Mouse (Mus musculus) adrenal gland, adult 2 months (tissue): ENCODE results near the gene Fabp7. TPM values are rescaled to one million over a fixed set of nuclear protein-coding genes. Genes with fewer than 3 reads are reported as not detected.

Source experiments
- DNase-seq: peaks from one replicate; pipeline ENCODE4 v3.0.0; 2021
- long read RNA-seq: library from polyadenylated mRNA; stranded (forward); transcript quantifications from one replicate; pipeline ENCODE4 v2.0.0, GENCODE M21; 2021
- polyA plus RNA-seq: library from polyadenylated mRNA; depleted of rRNA; stranded (reverse); fragments of >200 nt; gene quantifications from 2 replicates; pipeline ENCODE4 v1.2.3, GENCODE M21; 2012; rRNA removed
- total RNA-seq, 2 experiments: library from RNA; stranded (reverse); gene quantifications; 2 replicates each; pipeline ENCODE4 v1.2.3; 2021

Gene Fabp7
- under 1 TPM; 0.75 to 0.90 TPM for total RNA-seq
- 0.25 TPM in 1 of 2 replicates, not detected in the other for polyA plus RNA-seq
- long read RNA-seq = 0 reads

DNA sequence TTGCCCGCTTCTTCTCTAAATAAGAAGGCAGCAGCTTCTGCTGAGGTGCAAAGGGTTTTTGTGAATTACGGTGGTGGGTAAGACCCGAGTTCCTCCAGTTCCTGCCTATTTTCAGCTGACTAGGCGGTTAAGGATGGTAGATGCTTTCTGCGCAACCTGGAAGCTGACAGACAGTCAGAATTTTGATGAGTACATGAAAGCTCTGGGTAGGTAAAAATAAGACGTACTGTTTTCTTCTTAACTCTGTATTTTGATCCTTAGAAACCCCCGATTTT, at the start of gene Fabp7:
Gene Fabp7, plus strand, starts transcription at position 6 of the 275 bp plus-strand sequence.
- DNase-seq = no peak

DNA sequence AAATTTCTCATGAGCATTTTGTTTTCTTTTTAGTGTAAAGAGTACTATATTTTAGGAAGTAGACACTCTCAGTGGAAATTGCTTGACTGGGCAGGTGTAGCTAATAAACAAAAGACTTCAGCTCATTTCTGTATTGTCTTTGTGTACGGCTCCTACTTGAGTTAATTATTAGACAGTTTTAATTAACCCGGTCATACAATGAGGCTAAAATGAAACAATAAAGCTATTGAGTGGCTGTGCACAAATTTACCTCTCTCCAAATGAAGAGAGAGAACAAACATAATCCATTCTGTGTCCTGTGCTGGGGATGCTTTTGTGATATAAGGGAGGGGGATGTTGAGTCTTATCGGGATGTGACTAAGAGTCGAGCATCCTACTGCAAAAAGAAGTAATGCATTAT, 43.9 kb upstream of the Fabp7 start:
- DNase-seq = no peak

DNA sequence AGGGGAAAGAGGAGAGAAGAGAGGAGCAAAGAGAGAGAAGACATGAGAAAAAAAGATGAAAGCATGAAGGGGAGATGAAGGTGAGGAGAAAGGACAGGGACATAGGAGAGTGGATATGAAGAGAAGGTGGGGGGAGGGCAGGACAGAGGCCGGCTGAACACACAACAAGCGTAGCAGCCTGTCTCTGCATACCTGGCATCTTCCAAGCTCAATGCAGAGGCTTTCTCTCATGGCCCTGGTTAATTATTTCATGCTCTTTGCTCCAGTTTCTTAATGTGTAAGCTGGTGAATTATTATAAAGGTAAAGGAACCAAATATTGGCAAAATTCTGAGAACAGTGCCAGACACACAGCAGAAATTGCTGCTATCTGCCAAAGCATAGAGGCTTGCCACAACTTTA, 43.3 kb upstream of the Fabp7 start:
- no peak for DNase-seq

DNA sequence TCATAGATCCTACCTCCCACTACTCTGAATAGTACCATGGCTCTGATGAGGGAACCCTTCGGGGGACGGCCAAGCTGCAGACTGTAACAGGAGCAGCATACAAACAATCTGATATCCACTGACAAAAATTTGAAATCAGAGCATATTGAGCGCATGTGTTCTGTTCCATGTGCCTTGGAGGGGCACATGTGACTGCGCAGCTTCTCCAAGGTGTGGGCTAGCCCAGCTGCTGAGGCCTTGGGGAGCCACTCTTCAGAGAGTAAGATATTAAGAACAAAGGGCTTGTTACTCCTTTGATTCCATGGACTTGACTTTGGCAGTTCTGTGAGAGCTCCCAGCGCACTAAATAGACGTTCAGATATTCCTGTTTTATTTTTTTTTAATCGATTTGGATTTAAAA, 41.6 kb upstream of the Fabp7 start:
- no peak for DNase-seq

DNA sequence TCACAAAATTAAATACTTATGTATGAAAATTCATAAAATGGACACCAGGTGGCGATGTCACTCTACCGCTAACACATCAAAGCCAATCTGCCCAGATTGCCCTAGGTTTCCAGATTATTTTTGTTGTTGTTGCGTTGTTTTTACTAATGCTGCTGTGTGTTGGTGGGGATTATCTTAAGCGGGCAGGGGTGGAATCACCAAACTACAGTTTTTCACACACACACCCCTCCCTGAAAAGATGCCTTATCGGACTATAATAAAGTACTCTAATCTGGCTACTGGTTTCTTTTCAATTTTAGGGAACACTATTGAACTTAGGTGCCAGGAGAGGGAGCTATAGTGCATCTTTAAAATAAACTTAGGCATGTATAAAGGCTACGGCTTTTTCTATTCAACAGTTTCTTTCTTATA, 41.1 kb upstream of the Fabp7 start:
- DNase-seq = peak; percentile 31

DNA sequence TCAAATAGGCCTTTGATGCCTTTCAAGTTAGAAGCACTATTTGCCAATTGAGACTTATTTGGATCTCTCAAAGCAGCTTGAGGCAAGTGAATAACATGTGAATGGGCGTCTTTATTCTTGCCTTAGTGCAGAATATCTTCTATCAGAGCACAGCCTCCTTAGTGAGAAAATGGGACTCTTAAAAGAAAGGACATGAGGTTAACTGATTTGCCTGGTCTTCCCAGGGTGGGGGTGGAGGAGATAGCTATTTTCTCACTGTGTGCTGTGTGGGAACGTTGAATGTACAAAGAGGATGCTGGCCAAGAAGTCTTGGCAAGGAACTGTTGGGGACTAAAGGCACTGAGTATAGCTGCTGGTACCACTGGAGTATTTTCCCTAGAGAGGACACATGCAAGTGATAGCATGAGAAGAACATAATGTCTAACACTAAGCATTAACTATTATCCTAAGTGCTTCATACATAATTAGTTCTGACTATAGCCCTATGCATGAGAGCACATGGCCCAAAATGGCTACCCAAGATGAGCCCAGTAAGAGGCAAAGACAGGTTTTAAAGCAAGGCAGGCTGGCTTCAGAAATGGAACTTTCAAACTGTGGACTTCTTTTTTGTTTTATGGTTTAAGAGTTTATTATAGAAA, 40.4 kb upstream of the Fabp7 start:
- no peak for DNase-seq

DNA sequence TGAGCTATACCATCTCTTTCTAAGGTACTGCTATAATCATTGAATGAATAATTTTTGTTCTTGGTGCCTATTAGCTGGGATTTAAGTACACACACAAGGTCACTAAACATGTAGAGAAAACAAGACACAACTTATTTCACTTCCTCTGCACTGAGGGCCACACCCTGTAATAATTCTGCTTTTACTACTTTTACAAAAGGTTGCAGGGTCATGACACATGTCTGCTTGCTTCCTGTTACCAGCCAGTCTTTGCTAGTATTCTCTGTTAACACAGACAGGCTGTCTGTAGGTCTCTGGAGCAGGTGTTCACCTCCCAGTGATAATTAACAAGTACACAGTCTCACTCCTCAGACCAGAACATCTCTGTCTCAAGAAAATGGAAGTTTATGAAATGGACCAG, 39.2 kb upstream of the Fabp7 start:
- no peak for DNase-seq

DNA sequence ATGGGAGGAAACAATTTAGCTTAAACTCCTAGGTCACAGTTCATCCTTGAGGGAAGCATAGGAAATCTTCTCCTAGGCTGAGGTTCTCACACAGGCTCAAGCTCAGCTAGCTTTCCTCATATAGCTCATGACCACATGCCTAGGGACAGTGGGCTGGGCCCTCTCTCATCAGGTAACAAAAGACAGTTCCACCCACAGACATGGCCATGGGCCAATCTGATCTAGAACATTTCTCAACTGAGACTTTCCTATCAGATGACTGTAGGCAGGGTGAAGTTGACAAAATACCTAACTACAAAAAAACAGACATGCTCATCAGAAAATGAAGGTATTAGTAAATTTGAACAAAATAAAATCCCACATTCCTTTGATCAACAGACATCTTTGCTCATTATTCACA, 37.6 kb upstream of the Fabp7 start:
- no peak for DNase-seq

DNA sequence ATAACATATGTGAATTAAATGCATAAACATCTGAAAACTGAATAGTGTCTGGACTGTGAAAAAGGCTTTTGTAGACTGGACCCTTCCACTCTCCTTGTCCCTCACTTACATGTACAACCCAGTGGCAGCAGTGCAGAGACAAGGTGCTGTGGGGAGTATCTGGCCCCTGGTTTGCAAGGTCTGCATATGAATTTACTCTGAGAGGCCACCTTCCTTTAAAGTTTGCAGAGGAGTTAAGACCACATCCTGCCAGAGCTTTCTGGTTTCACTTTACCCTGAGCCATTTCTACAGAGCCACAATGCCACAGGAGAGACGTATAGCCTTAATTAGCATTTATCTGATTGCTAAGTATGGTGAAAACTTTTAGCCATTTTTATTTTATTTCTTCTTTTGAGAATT, 31.3 kb upstream of the Fabp7 start:
- no peak for DNase-seq

DNA sequence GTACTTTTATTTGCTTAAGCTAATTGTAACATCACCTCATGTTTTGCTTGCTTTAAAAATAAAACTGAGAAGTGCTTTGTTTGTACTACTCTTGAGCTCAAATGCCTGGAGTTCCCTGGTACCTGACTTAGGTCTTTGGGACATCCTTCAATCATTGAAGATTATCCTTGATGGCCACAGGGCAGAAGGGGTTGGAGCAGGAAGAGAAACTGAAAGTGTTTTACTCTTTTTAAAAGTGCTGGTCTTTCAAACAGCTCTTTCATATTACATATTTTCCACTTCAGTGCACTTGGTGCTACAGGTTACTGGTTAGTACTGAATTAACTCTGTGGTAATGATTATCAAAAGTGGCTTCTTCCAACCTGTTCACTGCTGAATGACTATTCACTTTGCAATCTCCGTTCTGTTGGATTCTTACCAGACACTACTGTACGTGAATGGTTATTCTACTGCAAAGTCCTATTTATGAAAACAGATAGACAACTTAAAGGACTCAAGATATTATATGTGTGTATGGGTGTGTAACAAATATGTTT, 29.4 kb upstream of the Fabp7 start:
- no peak for DNase-seq

DNA sequence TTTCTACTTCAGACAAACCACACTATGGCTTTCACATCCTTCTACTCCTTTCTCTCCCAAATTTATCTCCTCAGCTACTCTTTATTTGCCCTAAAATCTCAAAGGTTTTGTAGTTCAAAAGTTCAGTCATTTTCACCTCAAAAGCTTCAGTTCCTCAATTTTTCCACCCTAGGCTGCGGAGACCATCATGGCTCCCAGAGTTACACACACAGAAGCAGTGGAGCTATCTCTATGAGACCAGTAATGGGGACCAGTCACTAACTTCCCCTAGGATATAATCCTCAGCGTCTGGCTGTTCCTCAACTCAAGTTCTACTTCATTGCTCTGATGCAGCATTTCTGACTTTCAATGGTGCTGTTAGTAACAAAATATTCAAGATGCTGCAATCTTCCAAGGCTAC, 25.7 kb upstream of the Fabp7 start:
- DNase-seq = no peak

DNA sequence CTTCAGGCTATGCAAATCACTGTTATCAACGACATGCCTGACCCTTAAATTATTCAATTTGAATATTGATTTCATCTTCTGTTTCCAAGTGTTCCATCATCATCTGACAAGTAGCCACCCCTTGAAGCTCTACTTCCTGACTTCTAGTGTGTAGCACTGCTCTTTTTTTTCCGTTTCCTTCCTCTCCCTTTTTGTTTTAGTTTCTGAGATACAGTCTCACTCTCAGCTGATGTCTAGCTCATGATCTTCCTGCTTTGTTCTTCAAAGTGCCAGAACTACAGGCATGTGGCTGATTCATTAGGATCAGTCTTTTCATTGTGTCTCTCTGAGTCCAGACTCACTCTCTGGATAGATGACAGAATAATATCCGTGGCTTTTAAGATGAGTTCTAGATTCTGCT, 24.0 kb upstream of the Fabp7 start:
- no peak for DNase-seq

DNA sequence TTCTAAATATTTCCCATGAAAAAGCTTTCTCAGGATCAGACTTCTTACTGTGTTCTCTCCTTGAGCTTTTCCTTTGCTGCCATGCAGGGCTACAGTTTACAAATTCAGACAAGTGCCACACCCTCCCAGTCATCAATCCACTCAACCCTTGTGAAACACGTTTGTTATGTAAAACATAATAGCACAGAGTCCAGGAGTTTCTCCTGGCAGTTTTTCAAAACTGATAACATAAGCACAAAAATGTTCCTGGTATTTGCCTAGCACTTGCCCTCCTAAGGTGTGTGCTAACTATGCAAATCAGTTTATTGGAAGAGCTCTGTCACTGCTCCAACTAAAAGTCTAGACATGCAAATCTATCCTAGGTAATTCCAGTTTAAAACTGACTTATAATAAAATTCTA, 21.6 kb upstream of the Fabp7 start:
- no peak for DNase-seq

DNA sequence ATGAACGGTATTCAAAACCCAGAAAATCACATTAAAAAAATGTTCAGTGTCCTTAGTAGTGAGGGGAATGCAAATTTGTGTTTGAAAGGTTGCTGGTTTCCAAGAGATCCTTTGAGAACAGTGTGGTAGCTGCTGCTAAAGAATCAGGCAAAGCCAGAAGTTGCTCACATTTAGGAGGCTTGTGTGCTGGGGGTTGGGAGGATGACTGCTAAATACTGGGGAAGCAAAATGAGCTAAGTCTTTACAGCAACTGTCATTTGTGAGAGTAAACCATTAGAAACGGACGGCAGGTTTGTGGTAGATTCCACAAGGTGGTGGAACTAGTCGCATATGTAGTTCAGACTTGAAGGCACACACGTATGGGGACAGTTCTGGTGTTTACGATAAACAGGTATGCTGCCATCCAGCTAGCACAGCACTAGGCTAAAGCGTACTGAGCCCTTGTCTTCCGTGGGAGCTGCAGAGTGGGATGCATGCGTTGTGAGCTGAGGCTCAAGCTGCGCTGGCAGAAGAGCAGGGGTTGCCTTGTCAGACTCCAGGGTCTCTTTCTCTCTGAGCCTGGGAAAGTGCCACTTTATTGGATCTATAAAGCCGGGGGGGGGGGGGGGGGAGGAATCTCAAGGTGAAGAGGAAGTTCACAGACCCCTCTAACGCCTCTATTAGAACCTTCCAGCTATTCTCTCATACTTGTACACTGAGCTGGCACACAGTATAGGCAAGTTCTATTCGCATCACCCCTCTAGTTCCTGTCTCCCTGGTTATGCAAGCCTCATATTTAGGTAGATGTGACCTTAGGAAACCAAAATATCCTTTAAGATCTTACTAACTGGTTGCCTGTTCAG, 1.2 kb upstream of the Fabp7 start:
- DNase-seq = no peak

DNA sequence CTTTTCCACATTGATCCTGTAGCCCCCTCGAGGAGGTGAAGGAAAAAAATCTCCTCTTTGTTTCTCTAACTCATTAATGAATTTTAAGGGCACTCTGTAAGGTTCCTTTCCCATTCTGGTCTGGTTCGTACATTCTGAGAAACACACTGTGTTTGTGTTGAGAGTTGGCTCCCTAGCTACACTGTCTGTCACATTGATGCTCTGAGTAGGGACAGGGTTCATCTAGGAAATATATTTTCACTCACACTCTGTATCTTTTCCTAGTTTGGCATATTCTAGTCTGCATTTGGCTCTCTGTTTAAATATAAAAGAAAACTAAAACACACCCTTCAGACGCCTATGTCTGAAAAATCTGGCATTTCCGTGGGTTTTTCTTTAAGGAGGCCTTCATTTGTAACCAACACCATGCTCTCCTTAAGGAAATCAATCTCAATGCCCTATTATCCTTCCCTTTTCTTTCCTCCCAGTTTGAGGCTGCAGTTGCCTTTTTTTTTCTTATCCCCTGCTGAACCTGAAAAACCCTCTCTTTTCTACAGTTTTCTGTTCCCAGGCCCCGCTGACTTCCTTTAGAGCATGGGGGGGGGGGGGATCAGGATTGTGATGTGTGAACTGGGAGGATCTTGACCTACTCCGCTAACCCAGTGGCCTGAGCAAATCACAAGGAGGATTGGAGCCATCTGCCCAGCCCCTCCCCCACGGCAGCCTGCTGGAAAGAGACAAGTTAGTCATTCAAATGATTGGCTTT, 378 bp upstream of the Fabp7 start:
- DNase-seq = peak; percentile 79

DNA sequence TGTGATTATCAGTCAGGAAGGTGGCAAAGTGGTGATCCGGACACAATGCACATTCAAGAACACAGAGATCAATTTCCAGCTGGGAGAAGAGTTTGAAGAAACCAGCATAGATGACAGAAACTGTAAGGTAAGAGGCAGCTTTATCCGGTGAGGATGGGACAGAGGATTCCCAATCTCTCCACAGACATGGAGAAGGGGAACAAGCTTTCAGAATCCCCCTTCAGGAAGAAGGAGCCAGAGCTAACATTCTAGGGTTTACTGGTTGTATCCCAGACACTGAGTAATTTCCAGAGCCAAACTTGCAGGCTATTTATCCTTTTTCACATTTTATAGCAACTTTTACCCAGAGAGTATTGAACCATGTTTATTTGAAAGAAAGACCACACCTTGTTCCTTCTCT, 871 bp downstream of the Fabp7 start:
- no peak for DNase-seq

DNA sequence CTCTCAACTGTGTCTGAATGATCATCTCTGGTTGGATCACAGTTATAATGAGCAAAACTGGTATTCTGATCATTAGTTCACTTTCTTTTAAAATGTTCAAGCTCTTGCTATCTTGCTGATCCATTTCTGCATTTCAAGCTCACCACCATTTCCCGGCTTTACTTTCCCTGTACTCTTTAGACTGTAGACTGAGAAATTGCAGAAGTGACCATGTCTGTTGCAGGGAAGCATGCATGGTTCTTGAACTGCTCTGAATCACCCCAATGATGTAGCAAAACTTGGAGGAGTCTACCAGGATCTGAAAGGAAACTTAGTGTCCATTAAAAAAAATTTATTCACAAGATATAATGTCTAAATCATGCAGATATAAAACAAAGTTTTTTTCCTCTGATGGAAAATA, 8.3 kb downstream of the Fabp7 start:
- DNase-seq = no peak

DNA sequence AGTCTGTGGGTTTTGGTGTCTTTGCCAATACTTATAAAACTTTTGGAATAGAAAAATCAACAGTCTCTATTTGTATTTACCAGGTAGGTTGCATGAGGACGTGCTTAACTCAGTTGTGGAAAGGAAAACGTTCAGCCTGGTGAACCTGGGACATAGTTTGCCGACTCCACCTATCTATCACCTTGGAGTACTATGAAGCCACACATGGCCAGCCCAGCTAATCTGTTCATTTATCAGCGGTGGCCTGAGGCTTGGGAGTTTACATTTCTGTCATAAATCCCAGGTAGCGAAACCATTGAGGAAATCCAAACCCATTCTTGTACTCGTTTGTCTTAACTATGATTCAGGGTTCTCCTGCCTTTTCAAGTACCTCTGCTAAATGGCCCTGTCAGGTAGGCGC, 9.3 kb downstream of the Fabp7 start, which contains the start of gene Smpdl3a:
Gene Smpdl3a, plus strand, starts transcription at position 318 of the 400 bp plus-strand sequence.
- DNase-seq = no peak

DNA sequence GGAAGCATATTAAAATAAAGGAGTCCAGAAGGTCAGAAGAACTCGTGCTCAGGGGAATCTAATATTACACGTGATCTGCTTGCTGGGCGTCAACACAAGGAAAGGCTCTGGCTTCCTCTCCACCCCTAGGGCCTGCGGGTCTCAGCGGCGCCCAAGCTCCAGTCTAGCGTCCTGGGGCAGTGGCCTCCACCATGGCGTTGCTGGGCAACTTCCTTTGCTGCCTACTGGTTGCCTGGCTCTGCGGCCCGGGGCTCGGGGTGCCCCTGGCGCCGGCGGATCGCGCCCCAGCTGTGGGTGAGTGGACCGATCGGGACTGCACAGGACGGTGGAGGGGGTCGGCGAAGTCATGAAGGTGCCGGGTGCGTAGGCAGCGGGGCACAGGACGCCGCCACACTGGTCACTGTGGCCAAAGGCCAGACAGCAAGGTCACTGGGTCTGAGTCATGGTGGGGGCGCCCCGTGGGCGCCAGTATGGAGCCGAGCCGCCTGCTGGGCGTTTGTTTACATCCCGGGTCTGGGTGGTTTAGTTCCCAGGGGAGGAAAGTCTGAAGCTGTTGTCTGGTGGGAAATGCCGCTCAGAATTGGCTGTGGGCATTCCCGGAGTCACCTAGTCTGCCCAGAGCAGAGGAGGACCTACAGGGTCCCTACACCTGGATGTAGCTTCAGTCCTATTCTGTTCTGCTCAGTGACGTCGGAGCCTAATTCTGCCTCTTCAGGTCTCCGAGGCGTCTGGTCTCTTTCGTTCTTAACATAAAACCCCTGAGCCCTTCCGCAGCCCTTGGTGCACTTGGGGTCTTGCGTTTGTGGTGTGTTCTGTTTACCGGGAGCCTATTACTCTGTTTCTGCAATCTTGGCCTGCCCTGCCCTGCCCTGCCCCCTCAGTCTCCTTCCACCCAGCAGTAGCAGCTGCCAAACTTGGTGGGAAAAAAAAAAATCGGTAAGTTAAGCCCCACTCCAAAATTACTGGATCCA, 10.1 kb downstream of the Fabp7 start:
- DNase-seq = peak; percentile 91

DNA sequence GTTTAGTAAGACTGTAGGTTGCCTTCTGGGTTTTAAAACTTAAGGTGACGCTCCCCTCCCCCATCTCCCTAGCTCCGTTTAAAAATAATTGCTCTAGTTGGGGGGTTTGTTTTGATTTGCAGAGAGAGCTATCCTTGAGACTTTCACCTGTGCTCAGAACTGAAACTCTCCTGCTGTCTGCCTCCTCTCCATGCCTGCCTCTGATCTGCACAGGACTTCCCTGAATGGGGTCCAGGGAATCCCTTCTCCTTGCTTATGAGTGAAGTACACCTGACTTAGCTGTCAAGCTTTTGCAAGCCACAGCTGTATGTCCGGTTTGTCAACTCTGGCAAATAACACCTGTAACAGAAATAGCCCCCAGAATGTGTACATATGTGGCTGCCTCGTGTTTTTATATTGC, 10.9 kb downstream of the Fabp7 start:
- no peak for DNase-seq

DNA sequence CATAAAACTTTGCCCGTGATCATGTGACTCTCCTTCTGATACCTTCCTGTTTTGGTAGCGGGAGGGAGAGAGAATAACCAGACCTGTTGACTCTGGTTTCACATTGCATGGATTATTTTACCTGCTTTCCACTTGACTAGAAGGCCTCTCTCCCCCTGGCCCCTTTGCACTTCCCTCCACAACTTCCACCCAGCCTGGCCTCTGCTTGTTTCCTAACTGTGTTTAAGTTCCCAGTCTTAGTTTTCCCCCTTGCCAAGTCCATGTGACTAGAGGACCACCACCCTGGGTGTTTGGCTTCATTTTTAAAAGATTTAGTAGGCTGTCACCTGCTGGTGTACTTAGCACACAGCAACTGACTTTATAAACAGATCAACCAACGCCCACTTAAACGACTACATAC, 11.4 kb downstream of the Fabp7 start:
- DNase-seq = peak; percentile 5

DNA sequence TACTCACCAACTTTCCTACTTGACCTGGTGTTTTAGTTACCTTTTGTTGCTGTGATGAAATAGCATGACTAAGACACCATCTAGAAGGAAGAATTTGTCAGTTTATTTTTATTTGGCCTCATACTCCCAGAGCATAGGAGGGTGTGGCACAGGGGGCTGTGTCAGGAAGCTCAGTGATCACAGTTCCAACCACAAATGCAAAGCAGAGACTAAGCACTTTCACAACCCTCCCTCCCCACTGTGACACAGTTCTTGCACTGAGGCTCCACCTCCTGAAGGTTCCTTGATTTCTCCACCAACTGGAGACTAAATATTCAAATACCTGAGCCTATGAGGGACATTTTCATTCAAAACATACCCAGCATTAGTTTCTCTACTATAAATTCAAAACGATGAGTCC, 14.8 kb downstream of the Fabp7 start:
- DNase-seq = no peak
